Mouse (Mus musculus): ENCODE measurements around the gene Eml4. TPM values are rescaled to one million over a fixed set of nuclear protein-coding genes. Genes with fewer than 3 reads are reported as not detected.

The Eml4 gene
- polyA plus RNA-seq, 1 experiment from 2014 or later, result 4.7 TPM

GRCm38 (mm10) chr17:83374123-83374522 lies 23.4 kb downstream of the Eml4 start:
- ATAC-seq (no peak), DNase-seq (no peak)
- Histone ChIP-seq H3K4me2 (ENCODE audit: low read depth, low read length) (no peak overlapping the region), H3K27ac (ENCODE audit: low read depth) (no peak overlapping the region), H3K27me3 (ENCODE audit: insufficient read depth, low read length) (no peaks in the 10 kb centered on the region), H3K9me3 (ENCODE audit: low read length) (no peaks in the 10 kb centered on the region), H3K36me3 (replicated peaks; ENCODE audit: insufficient read depth, low read length) (no peaks in the 10 kb centered on the region), H3K4me1 (ENCODE audit: insufficient read depth) (peaks cover 3% of the 10 kb centered on the region; the same call in 1 of the 2 replicates), H3K9ac (replicated peaks) (no peak overlapping the region), H3K4me3 (ENCODE audit: low read depth, low read length) (no peak overlapping the region)
- TF ChIP-seq EP300 (IDR thresholded peaks at IDR 0.05; ENCODE audit: low read depth), result no peak
- no peak for TF ChIP-seq CTCF (IDR thresholded peaks at IDR 0.05; ENCODE audit: low read depth)

DNA sequence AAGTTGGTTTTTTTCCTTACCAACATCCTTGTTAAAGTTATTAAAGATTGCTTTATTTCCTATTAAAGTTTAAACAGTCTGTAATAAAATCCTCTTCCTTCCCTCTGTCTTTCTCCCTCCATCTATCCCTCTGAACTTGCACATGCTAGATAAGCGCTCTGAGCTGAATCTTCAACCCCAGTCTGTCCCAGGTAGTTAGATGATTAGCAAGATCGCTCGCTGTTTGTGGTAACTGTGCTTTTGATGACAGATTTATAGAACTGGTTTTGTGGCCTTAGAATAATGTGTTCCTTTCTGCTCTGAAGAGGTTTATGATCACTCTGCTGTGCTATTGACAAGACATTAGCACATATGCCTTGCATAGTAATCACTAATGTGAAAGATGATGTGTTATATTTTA lies 25.1 kb downstream of the Eml4 start:
- H3K9ac ChIP-seq (replicated peaks), result no peak overlapping the region
- H3K27me3 ChIP-seq (ENCODE audit: insufficient read depth, low read length), result no peaks in the 10 kb centered on the region
- H3K27ac ChIP-seq (ENCODE audit: low read depth), result no peak overlapping the region
- H3K4me1 ChIP-seq (ENCODE audit: insufficient read depth), result peaks cover 3% of the 10 kb centered on the region; the same call in 1 of the 2 replicates
- no peak overlapping the region for H3K4me3 ChIP-seq (ENCODE audit: low read depth, low read length)
- DNase-seq (no peak), ATAC-seq (no peak)
- no peak overlapping the region for H3K4me2 ChIP-seq (ENCODE audit: low read depth, low read length)
- no peaks in the 10 kb centered on the region for H3K9me3 ChIP-seq (ENCODE audit: low read length)
- 48% methylated on average over 3 of the region's 3 CpGs for WGBS (ENCODE audit: insufficient replicate concordance)
- no peaks in the 10 kb centered on the region for H3K36me3 ChIP-seq (replicated peaks; ENCODE audit: insufficient read depth, low read length)
- TF ChIP-seq CTCF (IDR thresholded peaks at IDR 0.05; ENCODE audit: low read depth) (no peak), EP300 (IDR thresholded peaks at IDR 0.05; ENCODE audit: low read depth) (no peak)

DNA sequence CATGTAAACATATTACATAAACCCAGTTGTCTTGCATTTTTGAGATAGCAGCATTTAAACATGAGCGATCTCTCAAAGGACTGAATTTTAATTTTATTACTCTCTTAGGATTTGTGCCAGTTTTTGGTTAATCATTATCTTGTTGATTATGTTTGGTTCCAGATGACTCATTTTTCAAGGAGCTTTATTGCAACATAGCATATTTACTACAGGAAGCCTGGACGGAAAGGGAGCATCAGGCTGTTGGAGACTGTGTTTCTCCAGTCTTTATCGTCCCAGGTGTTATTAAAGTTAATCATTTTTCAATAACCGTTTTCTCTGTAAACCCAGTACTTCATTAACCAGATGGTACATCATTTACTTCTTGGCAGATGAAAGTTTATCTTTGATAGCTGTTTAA lies 26.1 kb downstream of the Eml4 start:
- Histone ChIP-seq H3K27ac (ENCODE audit: low read depth) (no peak overlapping the region), H3K4me2 (ENCODE audit: low read depth, low read length) (no peak overlapping the region), H3K4me1 (ENCODE audit: insufficient read depth) (peaks cover 4% of the 10 kb centered on the region; the same call in 1 of the 2 replicates), H3K36me3 (replicated peaks; ENCODE audit: insufficient read depth, low read length) (no peaks in the 10 kb centered on the region), H3K9ac (replicated peaks) (no peak overlapping the region), H3K27me3 (ENCODE audit: insufficient read depth, low read length) (no peaks in the 10 kb centered on the region), H3K9me3 (ENCODE audit: low read length) (no peaks in the 10 kb centered on the region), H3K4me3 (ENCODE audit: low read depth, low read length) (no peak overlapping the region)
- TF ChIP-seq EP300 (IDR thresholded peaks at IDR 0.05; ENCODE audit: low read depth) (no peak), CTCF (IDR thresholded peaks at IDR 0.05; ENCODE audit: low read depth) (no peak)
- DNase-seq, result no peak
- no peak for ATAC-seq
- WGBS (ENCODE audit: insufficient replicate concordance), result 52% methylated on average over 4 of the region's 4 CpGs

GRCm38 (mm10) chr17:83377755-83378443 lies 27.2 kb downstream of the Eml4 start:
- ATAC-seq, result no peak
- TF ChIP-seq EP300 (IDR thresholded peaks at IDR 0.05; ENCODE audit: low read depth) (no peak), CTCF (IDR thresholded peaks at IDR 0.05; ENCODE audit: low read depth) (no peak)
- WGBS (ENCODE audit: insufficient replicate concordance), result 81% methylated on average over 10 of the region's 10 CpGs

DNA sequence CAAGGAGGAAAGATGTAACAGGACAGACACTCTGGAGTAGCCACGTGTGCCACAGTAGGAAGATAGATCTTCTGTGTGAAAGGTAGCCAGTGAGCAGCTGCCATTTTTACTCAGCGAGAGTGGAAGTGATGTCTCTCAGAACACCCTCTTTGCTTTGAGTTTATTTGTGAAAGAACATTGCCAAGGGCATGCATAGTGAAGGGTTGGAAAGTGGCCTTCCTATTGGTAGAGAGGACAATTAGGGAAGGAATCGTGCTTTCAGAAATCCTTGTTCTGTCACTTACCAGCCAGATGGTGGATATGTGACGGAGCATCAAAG lies 27.7 kb downstream of the Eml4 start:
- 77% methylated on average over 4 of the region's 4 CpGs for WGBS (ENCODE audit: insufficient replicate concordance)
- no peak overlapping the region for H3K4me2 ChIP-seq (ENCODE audit: low read depth, low read length)
- no peak for ATAC-seq
- H3K9ac ChIP-seq (replicated peaks), result no peak overlapping the region
- DNase-seq, result no peak
- TF ChIP-seq CTCF (IDR thresholded peaks at IDR 0.05; ENCODE audit: low read depth) (no peak), EP300 (IDR thresholded peaks at IDR 0.05; ENCODE audit: low read depth) (no peak)
- H3K27ac ChIP-seq (ENCODE audit: low read depth), result no peak overlapping the region
- H3K36me3 ChIP-seq (replicated peaks; ENCODE audit: insufficient read depth, low read length), result no peaks in the 10 kb centered on the region
- H3K9me3 ChIP-seq (ENCODE audit: low read length), result no peaks in the 10 kb centered on the region
- H3K27me3 ChIP-seq (ENCODE audit: insufficient read depth, low read length), result no peaks in the 10 kb centered on the region
- no peak overlapping the region for H3K4me3 ChIP-seq (ENCODE audit: low read depth, low read length)
- H3K4me1 ChIP-seq (ENCODE audit: insufficient read depth), result peaks cover 8% of the 10 kb centered on the region

More at GRCm38 (mm10) chr17:83377755-83378443, 27.2 kb downstream of the Eml4 start:
- Histone ChIP-seq H3K4me3 (ENCODE audit: low read depth, low read length) (no peak overlapping the region), H3K4me1 (ENCODE audit: insufficient read depth) (peaks cover 8% of the 10 kb centered on the region), H3K27ac (ENCODE audit: low read depth) (no peak overlapping the region), H3K27me3 (ENCODE audit: insufficient read depth, low read length) (no peaks in the 10 kb centered on the region), H3K9ac (replicated peaks) (no peak overlapping the region), H3K9me3 (ENCODE audit: low read length) (no peaks in the 10 kb centered on the region), H3K4me2 (ENCODE audit: low read depth, low read length) (no peak overlapping the region), H3K36me3 (replicated peaks; ENCODE audit: insufficient read depth, low read length) (no peaks in the 10 kb centered on the region)
- no peak for DNase-seq

DNA sequence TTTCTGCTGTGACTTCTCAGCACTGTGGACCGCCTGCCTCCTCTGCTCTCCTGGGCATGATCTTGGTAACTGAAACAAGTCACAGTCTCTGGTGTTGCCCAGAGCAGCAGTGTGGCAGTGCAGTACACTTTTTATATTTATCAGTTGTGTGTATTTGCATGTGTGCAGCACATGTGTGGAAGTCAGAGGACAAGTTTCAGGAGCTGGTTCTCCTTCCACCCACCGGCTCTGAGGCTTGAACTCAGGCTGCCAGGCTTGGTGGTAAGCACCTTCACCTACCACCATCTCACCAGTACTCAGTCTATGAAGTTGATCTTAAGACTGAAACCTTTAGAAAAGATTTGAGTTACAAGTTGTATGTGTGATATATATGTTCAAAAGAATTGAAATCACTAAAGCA lies 28.6 kb downstream of the Eml4 start:
- H3K36me3 ChIP-seq (replicated peaks; ENCODE audit: insufficient read depth, low read length), result no peaks in the 10 kb centered on the region
- ATAC-seq (no peak), DNase-seq (no peak)
- no peak overlapping the region for H3K4me2 ChIP-seq (ENCODE audit: low read depth, low read length)
- H3K27me3 ChIP-seq (ENCODE audit: insufficient read depth, low read length), result no peaks in the 10 kb centered on the region
- WGBS (ENCODE audit: insufficient replicate concordance), result 78% methylated on average over 2 of the region's 2 CpGs
- no peak overlapping the region for H3K27ac ChIP-seq (ENCODE audit: low read depth)
- no peak overlapping the region for H3K4me3 ChIP-seq (ENCODE audit: low read depth, low read length)
- peaks cover 8% of the 10 kb centered on the region for H3K4me1 ChIP-seq (ENCODE audit: insufficient read depth)
- no peak for TF ChIP-seq CTCF (IDR thresholded peaks at IDR 0.05; ENCODE audit: low read depth)
- TF ChIP-seq EP300 (IDR thresholded peaks at IDR 0.05; ENCODE audit: low read depth), result no peak
- H3K9me3 ChIP-seq (ENCODE audit: low read length), result no peaks in the 10 kb centered on the region
- H3K9ac ChIP-seq (replicated peaks), result no peak overlapping the region
